Mouse (Mus musculus) brain, embryonic 18.5 days (tissue): Measurements from ENCODE around the gene Aatf.

Experiments used
- DNase-seq: peaks from one replicate; pipeline ENCODE4 v3.0.0-alpha.2; 2012; ENCODE audit warnings: low read depth, low spot score

The Aatf gene

GRCm38 (mm10) chr11:84376510-84377365, 136.6 kb downstream of the Aatf start:
- DNase-seq = no peak

- DNase-seq = no peak
These were observed 137.3 kb downstream of the Aatf start for GRCm38 (mm10) chr11:84375951-84376496.

GRCm38 (mm10) chr11:84373122-84373521, 140.2 kb downstream of the Aatf start:
- no peak for DNase-seq
